Mouse (Mus musculus) olfactory bulb, adult 2 months (tissue): ENCODE data around the gene Fbxo39.

Experiments used
- CTCF ChIP-seq: fragments of 200-500 bp; IDR thresholded peaks from 2 replicates; pipeline ENCODE4 v1.5.1; 2012; ENCODE audit warnings: low read depth, mild to moderate bottlenecking, low read length, moderate library complexity; ENCODE audit not compliant: insufficient read depth
- POLR2A ChIP-seq: fragments of 200-500 bp; IDR thresholded peaks from 2 replicates; pipeline ENCODE4 v1.6.1; 2012; ENCODE audit warnings: mild to moderate bottlenecking, low read depth, low read length, moderate library complexity; ENCODE audit not compliant: insufficient read depth

GRCm38 (mm10) chr11:72364526-72364925 lies 50.3 kb downstream of the Fbxo39 start:
- no peak for TF ChIP-seq POLR2A
- no peak for TF ChIP-seq CTCF
